Mouse (Mus musculus): ENCODE data around the gene Heatr5b. TPM values are rescaled to one million over a fixed set of nuclear protein-coding genes. Genes with fewer than 3 reads are reported as not detected.

Gene Heatr5b
- 28.9 to 36.5 TPM (median 34.7 TPM) in 4 replicates for total RNA-seq (2023; ENCODE audit: inconsistent age)

DNA sequence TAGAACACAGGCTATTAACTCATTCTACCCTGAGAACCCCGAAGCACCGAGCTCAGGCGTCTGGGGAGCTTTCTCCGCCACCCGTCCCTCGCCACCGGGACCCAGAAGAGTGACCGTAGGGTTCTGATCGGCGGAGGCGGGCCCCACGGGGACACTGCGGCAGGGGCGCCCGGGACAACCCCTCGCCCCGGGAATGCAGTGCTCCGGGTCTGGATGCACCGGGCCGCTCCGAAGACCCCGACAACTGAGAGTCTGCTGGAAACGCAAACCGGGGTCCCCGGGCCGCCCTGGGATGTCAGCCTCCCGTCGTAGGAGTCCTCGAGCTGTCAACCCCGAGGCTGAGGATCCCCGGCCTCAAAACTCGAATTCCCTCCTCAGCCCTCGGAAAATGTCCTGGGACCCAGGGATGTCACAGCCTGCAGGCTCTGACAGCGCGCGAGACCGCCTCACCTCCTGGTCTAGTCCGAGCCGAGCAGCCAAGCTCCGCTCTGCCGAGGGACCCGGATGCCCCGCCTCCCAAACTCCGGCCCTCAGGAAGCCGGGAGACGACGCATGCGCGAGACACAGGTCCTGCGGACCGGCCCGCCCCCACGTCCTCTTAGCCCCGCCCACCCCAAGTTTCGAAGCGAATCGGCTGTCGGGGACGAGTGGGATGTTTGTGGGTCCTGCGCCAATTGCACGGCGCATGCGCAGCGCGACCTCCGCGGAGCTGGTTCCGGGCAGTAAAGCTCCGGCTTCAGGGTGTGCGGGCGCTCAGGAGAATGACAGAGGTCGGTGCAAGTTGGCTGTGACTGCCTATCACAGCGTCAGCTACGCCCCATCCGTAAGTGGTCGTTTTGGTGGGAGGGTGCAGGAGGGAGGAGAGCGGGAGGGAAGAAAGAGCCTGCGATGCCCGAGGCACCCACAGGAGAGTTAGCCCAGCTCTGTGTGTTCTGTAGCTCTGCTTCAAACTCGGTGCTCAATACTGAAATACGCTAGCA lies at the start of gene Heatr5b, which contains the start of gene Gpatch11:
Heatr5b (minus strand) TSS at position 509 of the 980 bp plus-strand sequence.
Gpatch11 (plus strand) TSS at position 712 of the 980 bp plus-strand sequence.

DNA sequence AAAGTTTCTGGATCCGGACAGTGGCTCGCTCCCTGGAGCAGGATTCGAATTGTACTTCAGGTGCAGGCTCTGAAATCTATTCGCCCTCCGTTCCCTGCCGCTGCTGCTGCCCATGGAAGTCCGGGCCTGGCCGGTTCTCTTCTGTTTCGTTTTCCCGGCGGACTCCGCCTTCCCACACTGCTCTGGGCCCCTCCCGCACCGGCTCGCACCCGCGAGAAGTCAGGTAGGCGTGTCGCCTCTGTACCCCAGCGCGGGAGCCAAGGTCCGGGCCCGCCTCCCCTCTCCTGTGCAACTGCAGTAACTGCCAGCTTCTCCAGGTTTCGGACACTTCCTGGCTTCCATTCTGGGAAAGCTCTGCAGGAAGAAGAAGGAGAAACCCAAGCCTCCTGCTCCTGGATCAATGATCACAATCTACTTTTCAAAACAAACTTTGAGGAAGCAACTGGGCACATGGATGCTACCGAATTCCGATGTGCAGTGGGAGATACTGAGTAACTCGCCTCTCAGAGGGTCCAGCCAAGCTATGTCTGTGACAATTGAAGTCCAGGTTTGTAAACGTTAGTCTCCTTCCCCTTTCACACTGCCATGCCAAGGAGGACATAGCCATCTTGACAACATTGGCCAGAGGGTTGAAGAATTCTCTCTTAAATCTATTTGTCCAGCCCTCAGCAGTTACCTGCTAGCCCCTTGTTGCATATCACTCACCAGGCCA lies 47.4 kb upstream of the Heatr5b start, which contains the start of gene Eif2ak2:
Eif2ak2 (minus strand) TSS at position 173 of the 712 bp plus-strand sequence.

DNA sequence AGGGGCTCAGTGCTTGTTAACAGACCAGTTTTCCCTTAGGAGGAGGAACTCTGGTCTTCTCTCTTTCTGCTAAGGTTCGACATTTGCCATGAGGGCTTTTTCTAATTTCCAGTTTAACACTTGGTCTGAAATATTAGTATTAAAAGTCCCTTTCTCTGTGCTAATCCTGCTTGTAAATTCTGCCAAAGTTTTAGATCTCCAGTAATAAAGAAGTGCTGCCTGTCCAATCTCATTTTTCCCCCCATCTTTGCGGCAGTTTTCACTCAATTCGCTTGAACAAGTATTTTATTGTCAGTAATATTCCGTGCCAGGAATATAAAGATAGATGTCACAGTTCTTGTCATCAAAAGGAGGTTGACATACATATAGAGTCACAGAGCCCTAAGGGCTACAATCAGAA lies 98.1 kb downstream of the Heatr5b start, which contains the start of gene Strn:
Strn (minus strand) TSS at position 101 of the 400 bp plus-strand sequence.

Other genes with a start within 250 kb of the Heatr5b start
- gene Strn, start 98.2 kb downstream of the Heatr5b start, total RNA-seq (2023; ENCODE audit: inconsistent age): 28.2 to 32.6 TPM (median 31.5 TPM) in 4 replicates
- gene Gpatch11, start 203 bp upstream of the Heatr5b start, total RNA-seq (2023; ENCODE audit: inconsistent age): 23.0 to 36.0 TPM (median 29.0 TPM) in 4 replicates
- gene Eif2ak2, start 47.2 kb upstream of the Heatr5b start, total RNA-seq (2023; ENCODE audit: inconsistent age): 29.5 to 43.2 TPM (median 34.2 TPM) in 4 replicates
- not detected in 4 replicates for gene Sult6b1, start 71.6 kb upstream of the Heatr5b start, total RNA-seq (2023; ENCODE audit: inconsistent age)
- 9.1 to 15.7 TPM (median 12.5 TPM) in 4 replicates for gene Cebpzos, start 81.1 kb upstream of the Heatr5b start, total RNA-seq (2023; ENCODE audit: inconsistent age)
- gene Cebpz, start 101.7 kb upstream of the Heatr5b start, total RNA-seq (2023; ENCODE audit: inconsistent age): 102 to 113 TPM (median 109 TPM) in 4 replicates
- gene Ndufaf7, start 101.8 kb upstream of the Heatr5b start, total RNA-seq (2023; ENCODE audit: inconsistent age): 14.6 to 27.1 TPM (median 22.5 TPM) in 4 replicates
- gene Prkd3, start 185.5 kb upstream of the Heatr5b start, total RNA-seq (2023; ENCODE audit: inconsistent age): 40.7 to 50.1 TPM (median 45.8 TPM) in 4 replicates
- not detected in 4 replicates for gene Qpct, start 216.5 kb upstream of the Heatr5b start, total RNA-seq (2023; ENCODE audit: inconsistent age)